Mouse (Mus musculus): ENCODE measurements at regions not wholly inside any gene's neighbourhood (a gene's known extent, or its start where the extent isn't known, plus 50 kb on each side); places are given as distances from the start of the nearest gene placed in this dataset.

DNA sequence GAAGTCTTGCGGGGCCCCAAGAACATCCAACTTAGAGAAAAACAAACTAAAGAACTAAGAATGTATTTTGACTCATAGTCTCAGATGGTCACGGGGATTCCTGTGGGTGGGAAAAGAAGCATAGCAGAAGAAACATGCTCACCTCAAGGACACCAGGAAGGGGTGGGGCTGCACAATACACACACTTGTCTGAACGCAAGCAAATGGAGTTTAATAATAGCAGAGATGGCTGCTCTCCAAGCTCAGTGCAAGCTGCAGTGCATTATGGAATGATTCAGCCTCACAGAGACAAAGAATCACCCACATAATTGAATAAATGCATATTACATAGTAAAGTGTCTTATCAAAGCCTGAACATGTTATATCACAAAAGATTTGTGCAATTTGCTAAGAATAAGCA lies 96.2 kb downstream of the Zfp330 start:
- TF ChIP-seq CTCF (IDR thresholded peaks at IDR 0.05; ENCODE audit: low read depth, low read length), result no peak
- no peak for TF ChIP-seq EP300 (IDR thresholded peaks at IDR 0.05; ENCODE audit: insufficient read depth, low read depth, low read length)
